Mouse (Mus musculus): ENCODE measurements around the gene Prkag1. TPM values are rescaled to one million over a fixed set of nuclear protein-coding genes. Genes with fewer than 3 reads are reported as not detected.

Prkag1 gene
- polyA plus RNA-seq, 3 experiments from 2014 or later = 119 to 137 (median 129) TPM

Other genes starting within 250 kb of the Prkag1 start
- gene Adcy6, start 221.4 kb downstream of the Prkag1 start, polyA plus RNA-seq (2017; shearing (Covaris generic)) = under 1 TPM in 2 of 3 experiments, not detected in 1; 0.28 to 0.44 TPM
- gene Cacnb3, start 200.7 kb downstream of the Prkag1 start, polyA plus RNA-seq (2017; shearing (Covaris generic)) = under 1 TPM in 2 of 3 experiments, not detected in 1; 0.30 to 0.38 TPM
- 10 to 100 TPM; 15.4 to 37.0 (median 37.0) TPM for gene Ddx23, start 168.6 kb downstream of the Prkag1 start, polyA plus RNA-seq (2017; shearing (Covaris generic))
- gene Rnd1, start 154.1 kb downstream of the Prkag1 start, polyA plus RNA-seq (2017; shearing (Covaris generic)) = 1 to 10 TPM in 1 of 3 experiments, under 1 TPM in 2; 0.94 to 1.8 (median 0.99) TPM
- not detected for gene Ccdc65, start 123.3 kb downstream of the Prkag1 start, polyA plus RNA-seq (2017; shearing (Covaris generic))
- 1 to 10 TPM in 1 of 3 experiments, under 1 TPM in 1, not detected in 1; 0.62 to 1.7 TPM for gene Fkbp11, start 103.3 kb downstream of the Prkag1 start, polyA plus RNA-seq (2017; shearing (Covaris generic))
- 10 to 100 TPM; 35.5 to 38.0 (median 37.8) TPM for gene Arf3, start 68.3 kb downstream of the Prkag1 start, polyA plus RNA-seq (2017; shearing (Covaris generic))
- gene Wnt10b, start 53.4 kb downstream of the Prkag1 start, polyA plus RNA-seq (2017; shearing (Covaris generic)) = under 1 TPM in 1 of 3 experiments, not detected in 2; 0.15 TPM
- under 1 TPM in 1 of 3 experiments, not detected in 2; 0.15 TPM for gene Wnt1, start 41.7 kb downstream of the Prkag1 start, polyA plus RNA-seq (2017; shearing (Covaris generic))
- not detected for gene Ddn, start 22.0 kb downstream of the Prkag1 start, polyA plus RNA-seq (2017; shearing (Covaris generic))
- 10 to 100 TPM; 18.7 to 36.4 (median 30.7) TPM for gene Kmt2d, start 39.7 kb upstream of the Prkag1 start, polyA plus RNA-seq (2017; shearing (Covaris generic))
- gene Rhebl1, start 63.0 kb upstream of the Prkag1 start, polyA plus RNA-seq (2017; shearing (Covaris generic)) = 10 to 100 TPM in 2 of 3 experiments, 1 to 10 TPM in 1; 9.5 to 13.0 (median 10.8) TPM
- under 1 TPM in 1 of 3 experiments, not detected in 2; 0.09 TPM for gene Dhh, start 67.0 kb upstream of the Prkag1 start, polyA plus RNA-seq (2017; shearing (Covaris generic))
- gene Lmbr1l, start 86.7 kb upstream of the Prkag1 start, polyA plus RNA-seq (2017; shearing (Covaris generic)) = 10 to 100 TPM; 17.3 to 46.9 (median 39.3) TPM
- 100 to 1,000 TPM; 459 to 882 (median 544) TPM for gene Tuba1b, start 103.0 kb upstream of the Prkag1 start, polyA plus RNA-seq (2017; shearing (Covaris generic))
- gene Gm49450, start 122.0 kb upstream of the Prkag1 start, polyA plus RNA-seq (2017; shearing (Covaris generic)) = not detected
- gene Tuba1a, start 122.2 kb upstream of the Prkag1 start, polyA plus RNA-seq (2017; shearing (Covaris generic)) = 100 to 1,000 TPM; 206 to 351 (median 217) TPM
- gene Tuba1c, start 198.4 kb upstream of the Prkag1 start, polyA plus RNA-seq (2017; shearing (Covaris generic)) = 100 to 1,000 TPM in 1 of 3 experiments, 10 to 100 TPM in 2; 70.4 to 203 (median 83.7) TPM
- not detected for gene Prph, start 223.7 kb upstream of the Prkag1 start, polyA plus RNA-seq (2017; shearing (Covaris generic))
- gene Troap, start 243.1 kb upstream of the Prkag1 start, polyA plus RNA-seq (2017; shearing (Covaris generic)) = 1 to 10 TPM in 2 of 3 experiments, under 1 TPM in 1; 0.92 to 9.3 (median 1.1) TPM